Mouse (Mus musculus) hindlimb bud, embryonic 11.5 days (tissue): ENCODE data around the gene Tstd1.

ENCODE experiments used
- DNase-seq: peaks from one replicate; pipeline ENCODE4 v3.0.0-alpha.2; 2012; ENCODE audit warnings: low read depth, low spot score; ENCODE audit errors: extremely low spot score

Tstd1 gene

GRCm38 (mm10) chr1:171418660-171419059, at the start of gene Tstd1:
Gene Tstd1, plus strand, starts transcription at chr1:171418872.
- no peak for DNase-seq

GRCm38 (mm10) chr1:171369845-171370556, 48.7 kb upstream of the Tstd1 start, which contains the start of gene Nectin4:
Gene Nectin4, plus strand, starts transcription at chr1:171370099.
- DNase-seq: no peak

DNA sequence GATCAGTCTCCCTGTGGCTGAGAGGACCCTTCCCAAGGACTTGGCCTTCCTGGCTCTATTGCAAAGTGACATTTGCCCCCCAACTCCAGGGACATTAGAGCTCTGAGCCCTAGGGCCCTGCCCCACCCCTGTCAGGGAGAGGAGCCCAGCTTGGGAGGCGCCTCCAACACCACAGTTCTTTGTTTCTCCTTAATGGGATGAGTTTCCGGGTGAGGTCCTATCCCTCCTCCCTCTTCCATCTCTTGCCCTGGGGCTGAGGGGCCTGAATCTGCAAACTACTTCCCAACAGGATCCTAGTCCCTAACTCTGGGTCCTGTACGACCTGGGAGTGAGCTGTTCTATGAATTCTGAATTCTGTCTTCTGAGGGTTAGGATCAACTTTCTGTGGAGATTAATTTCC, 45.8 kb upstream of the Tstd1 start:
- DNase-seq: no peak

- no peak for DNase-seq
These were observed 44.7 kb upstream of the Tstd1 start for GRCm38 (mm10) chr1:171373946-171374345.

GRCm38 (mm10) chr1:171375646-171376097, 43.0 kb upstream of the Tstd1 start:
- no peak for DNase-seq

GRCm38 (mm10) chr1:171378298-171378697, 40.4 kb upstream of the Tstd1 start:
- no peak for DNase-seq

GRCm38 (mm10) chr1:171379935-171380599, 38.6 kb upstream of the Tstd1 start:
- no peak for DNase-seq

GRCm38 (mm10) chr1:171382096-171382620, 36.5 kb upstream of the Tstd1 start:
- DNase-seq: no peak

DNA sequence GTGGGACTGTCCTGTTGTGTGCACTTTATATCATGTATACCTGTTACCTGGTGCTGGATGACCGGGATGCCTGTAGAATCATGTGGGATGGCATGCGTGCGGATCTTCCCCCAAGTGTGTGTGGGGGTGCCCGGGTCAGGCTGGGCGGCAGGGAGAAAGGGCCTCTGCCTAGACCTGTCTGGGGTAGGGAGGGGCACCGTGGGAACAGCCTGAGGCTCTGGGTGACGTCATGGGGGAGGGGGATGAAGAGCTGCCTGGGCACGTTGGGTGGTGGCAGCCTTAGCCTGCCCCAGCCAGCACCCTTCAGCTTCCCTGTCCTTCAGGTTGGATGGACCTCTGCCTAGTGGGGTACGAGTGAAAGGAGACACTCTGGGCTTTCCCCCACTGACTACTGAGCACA, 34.3 kb upstream of the Tstd1 start:
- DNase-seq: no peak

DNA sequence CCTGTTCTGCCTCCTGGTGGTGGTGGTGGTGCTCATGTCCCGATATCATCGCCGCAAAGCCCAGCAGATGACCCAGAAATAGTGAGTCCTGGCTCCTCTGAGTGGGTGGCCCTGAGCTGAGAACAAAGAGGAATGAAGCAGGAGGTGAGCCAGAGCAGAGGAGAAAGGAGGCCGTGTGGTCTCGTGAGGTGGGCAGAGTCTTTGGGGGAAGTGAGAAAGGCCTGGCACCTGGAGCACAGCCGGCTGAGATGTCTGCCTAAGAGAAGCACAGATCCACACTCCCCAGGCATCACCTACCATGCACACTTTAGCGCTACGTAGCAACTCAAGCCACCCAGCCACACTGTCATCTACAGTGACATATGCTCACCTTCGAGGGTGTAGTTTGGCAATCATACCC, 33.5 kb upstream of the Tstd1 start:
- no peak for DNase-seq

- no peak for DNase-seq
These were observed 31.6 kb upstream of the Tstd1 start for GRCm38 (mm10) chr1:171387099-171387498.

DNA sequence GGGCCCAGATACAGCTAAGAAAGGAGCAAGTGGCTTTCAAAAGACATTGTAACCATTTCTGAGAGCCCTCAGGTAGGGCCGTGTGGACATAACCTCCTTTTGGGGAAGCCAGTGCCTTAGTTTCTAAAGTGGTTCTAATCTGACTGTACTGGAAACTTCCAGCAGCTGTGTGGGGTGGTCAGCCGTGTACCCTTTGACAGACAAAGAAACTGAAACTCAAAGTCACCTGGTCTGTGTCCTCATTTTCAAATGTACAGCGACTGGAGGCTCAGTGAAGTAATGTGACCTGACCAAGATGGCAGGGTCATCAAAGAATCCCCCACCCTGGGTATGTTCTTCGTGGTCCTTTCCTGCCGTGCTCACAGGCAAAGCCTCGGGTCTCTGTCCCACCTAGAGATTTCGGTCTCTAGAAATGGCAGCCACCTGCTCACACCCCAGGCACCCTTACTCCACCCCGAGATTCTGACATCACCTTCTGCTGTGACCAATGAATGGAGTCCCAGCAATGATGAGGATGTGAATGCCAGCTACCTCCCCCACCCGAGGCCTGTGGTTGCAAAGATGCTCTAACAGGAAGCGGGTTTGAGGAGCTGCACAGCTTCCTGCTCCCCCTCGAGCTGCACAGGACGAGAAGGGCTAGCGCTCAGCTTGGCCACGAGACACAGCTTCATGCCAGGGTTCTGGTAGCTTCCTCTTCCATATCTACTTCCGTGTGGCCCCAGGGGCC, 30.1 kb upstream of the Tstd1 start, which contains the start of gene Arhgap30:
Gene Arhgap30, plus strand, starts transcription at position 579 of the 727 bp plus-strand sequence.
- no peak for DNase-seq

DNA sequence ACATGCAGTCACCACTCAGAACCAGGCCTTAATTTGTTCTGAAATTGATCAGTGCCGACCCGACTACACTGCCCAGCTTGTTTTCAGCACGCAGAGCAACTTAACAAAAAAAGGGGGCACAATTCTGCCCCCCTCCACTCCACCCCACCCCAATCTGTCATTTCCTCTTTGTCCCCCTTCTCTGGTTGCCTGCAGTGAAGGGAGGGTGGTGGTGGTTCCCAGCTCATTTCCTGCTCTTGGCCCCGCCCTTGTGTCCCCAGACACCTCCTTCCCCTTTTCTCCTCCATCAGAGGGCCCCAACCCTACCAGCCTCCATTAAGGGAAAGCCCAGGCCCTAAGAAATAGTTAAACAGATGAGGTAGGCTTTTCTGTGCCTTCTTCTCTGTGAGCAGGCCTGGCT, 28.6 kb upstream of the Tstd1 start:
- no peak for DNase-seq

GRCm38 (mm10) chr1:171401821-171402220, 16.9 kb upstream of the Tstd1 start:
- DNase-seq: no peak

DNA sequence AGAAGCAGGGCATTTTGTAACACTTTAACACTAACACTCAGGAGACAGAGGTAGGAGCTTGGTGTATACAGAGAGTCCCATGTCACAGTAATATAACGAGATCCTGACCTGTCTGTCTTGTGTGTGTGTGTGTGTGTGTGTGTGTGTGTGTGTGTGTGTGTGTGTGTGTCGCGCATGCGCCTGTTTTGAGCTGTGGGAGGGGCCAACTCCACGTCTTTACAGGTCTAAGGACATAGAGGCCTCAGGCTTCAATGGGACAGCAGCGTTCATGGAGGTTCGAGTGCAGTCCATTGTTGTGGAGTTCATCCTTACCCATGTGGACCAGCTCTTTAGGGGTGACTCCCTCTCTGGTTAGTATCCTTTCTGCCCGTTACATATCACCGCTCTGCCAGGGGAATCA, 15.7 kb upstream of the Tstd1 start:
- DNase-seq: no peak

GRCm38 (mm10) chr1:171407263-171407662, 11.4 kb upstream of the Tstd1 start:
- no peak for DNase-seq

- no peak for DNase-seq
These were observed 8.4 kb upstream of the Tstd1 start for GRCm38 (mm10) chr1:171410231-171410630.

- peak; percentile 88 for DNase-seq
These were observed 7.7 kb upstream of the Tstd1 start, which contains the start of gene Usf1 for GRCm38 (mm10) chr1:171410947-171411484. Gene Usf1, plus strand, starts transcription at chr1:171411313.

DNA sequence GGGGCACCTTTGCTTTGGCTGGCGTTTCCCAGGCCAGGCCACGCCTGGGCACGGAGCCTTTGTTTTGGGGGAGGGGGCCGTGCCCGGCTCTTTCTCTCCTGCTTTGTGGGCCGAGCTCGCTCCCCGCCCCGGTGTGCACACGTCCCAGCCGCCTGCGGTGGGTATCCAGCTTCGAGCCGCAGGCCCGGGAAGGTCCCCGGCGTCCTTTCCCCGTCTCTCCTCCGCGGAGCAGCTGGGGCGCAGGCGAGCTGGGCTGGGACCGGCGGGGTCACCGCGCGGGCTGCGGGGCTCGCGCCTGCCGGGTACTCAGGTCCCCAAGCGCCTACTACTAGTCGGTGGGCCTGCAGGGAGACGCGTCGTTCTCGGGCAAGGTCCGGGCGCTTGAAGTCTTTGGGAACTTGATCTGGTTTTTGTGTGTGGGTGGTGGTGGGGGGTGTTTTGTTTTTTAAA, 7.2 kb upstream of the Tstd1 start:
- DNase-seq: no peak

GRCm38 (mm10) chr1:171412001-171412441, 6.7 kb upstream of the Tstd1 start:
- DNase-seq: peak; percentile 31

- no peak for DNase-seq
These were observed 6.2 kb upstream of the Tstd1 start for GRCm38 (mm10) chr1:171412446-171412845.
